Mouse (Mus musculus) stomach, adult 2 months (tissue): ENCODE data around the gene Nrsn1. TPM values are rescaled to one million over a fixed set of nuclear protein-coding genes. Genes with fewer than 3 reads are reported as not detected.

Experiments
- polyA plus RNA-seq: library from polyadenylated mRNA; depleted of rRNA; stranded (reverse); fragments of >200 nt; gene quantifications from 2 replicates; pipeline ENCODE4 v1.2.3, GENCODE M21; 2012; rRNA removed

Gene Nrsn1
- 0.25 and 0.40 TPM in 2 replicates for polyA plus RNA-seq

GRCm38 (mm10) chr13:25270402-25270801, at the start of gene Nrsn1:
Gene Nrsn1, minus strand, starts transcription at chr13:25270502.

Other genes starting within 250 kb of the Nrsn1 start
- 0.04 TPM in 1 of 2 replicates, not detected in the other for gene Dcdc2a, start 214.5 kb downstream of the Nrsn1 start, polyA plus RNA-seq